Mouse (Mus musculus) embryo, embryonic 10.5 days (tissue): Measurements from ENCODE around the gene Ms4a4c.
"Not testable (repeated sequence)": the region's sequence is repeated elsewhere in the genome, so short reads cannot be mapped to it uniquely, and the experiment has no call there.

ENCODE experiments used
- DNase-seq: peaks from one replicate; pipeline ENCODE4 v3.0.0-alpha.2; 2015; ENCODE audit warnings: low spot score

Gene Ms4a4c

DNA sequence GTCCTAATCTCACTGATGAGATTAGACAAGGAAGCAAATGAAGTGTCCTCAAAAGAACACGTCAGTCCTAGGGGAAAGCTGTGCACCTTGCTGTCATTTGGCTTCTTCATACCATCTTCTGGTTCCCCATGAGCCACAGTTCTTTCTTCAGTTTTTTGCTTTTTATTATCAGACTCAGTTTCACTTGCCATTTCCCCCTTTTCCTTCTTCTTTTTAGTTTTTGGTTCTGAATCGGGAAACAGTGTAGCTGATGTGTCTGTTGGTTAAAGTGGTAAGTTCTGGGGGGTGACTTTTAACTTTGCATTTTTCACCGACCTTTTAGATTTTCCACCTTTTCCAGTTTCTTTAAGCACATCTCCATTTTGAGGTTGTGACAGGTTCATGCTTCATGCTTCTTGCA lies at the start of gene Ms4a4c:
Gene Ms4a4c, plus strand, starts transcription at position 244 of the 400 bp plus-strand sequence.
- no peak for DNase-seq

DNA sequence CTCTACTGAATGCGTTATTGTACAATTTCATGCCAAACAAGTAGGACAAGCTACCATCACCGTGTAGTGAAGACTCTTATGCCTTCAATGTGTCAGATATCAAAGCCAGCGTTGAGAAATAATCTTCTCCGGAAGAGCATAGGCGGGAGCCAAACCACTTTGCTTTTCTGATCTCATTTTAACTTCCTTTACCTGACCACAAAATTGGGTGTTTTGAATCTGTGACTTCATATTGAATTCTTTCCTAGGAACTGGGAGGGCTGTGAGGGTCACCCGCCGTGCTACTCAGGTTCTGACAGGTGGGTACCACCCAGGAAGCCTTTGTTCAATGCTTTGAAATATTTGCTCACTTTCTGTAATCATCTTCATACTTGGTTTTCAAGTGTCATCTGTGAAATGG lies 48.8 kb upstream of the Ms4a4c start:
- no peak for DNase-seq

DNA sequence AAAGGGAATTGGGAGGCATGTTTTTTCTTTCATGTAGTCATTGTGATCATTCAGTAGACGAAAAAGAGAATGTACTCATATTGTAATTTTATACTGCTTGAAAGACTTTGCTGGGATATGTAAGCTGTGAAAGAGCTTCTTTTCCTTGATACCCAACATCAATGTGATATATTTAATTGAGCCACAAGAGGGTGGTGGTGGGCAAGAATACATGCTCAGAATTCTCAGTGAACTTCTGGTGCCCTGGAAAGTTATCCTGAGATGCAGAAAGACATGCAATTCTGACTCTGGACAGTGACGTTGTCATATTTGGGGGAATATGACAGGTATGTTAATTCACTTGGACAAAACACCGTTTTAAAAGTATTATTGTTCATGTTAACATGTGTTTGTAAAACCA lies 44.5 kb upstream of the Ms4a4c start:
- DNase-seq: peak; percentile 12

DNA sequence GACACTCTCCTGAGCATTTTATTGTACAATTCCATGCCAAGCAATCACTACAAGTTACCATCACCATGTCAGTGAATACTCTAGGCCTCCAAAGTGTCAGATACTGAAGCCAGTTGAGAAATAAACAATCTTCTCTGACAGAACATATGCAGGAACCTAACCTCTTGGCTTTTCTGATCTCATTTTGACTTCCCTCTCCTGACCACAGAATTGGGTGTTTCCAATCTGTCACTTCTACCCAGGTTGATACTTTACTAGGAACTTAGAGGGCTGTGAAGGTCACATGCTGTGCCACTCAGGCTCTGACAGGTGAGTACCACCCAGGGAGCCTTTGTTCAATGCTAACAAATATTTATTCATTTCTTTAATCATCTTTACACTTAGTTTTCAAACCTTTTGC lies 42.6 kb upstream of the Ms4a4c start:
- no peak for DNase-seq

DNA sequence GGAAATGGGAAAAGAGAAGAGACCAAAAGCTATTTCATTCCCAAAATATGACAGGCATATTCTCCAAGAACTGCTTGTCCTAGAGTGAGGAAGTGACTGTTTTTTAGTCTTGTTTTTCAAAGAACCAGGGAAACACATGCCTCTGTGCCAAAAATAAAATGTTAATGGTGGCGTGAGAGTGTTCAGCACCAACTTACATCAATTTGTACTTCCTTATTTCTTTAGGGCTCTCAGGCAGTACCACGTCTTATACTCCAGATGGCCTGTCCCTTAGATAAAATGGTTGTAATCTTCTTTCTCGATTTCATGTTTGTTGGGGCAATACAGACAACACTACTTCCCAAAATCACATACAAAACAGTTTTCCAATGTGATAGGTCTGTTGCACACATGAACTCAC lies 36.3 kb upstream of the Ms4a4c start:
- no peak for DNase-seq

DNA sequence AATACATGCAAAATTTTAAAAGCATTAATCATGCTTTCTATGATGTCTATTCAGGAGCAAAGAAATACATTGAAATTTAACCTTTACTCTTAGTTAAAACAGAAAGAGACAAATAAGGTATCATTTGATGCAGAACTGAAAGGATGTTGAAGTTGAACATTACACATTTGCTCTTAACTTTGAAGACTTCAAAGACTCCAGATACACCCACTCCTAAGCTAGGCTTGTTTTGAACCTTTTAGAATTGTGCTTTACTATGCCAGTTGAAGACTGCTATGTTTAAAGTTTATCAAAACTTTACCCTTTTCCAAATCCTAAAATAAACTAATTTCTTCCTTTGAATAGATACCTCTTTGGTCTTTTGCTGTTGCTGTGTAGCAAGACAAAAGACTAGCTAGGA lies 33.4 kb upstream of the Ms4a4c start:
- no peak for DNase-seq

DNA sequence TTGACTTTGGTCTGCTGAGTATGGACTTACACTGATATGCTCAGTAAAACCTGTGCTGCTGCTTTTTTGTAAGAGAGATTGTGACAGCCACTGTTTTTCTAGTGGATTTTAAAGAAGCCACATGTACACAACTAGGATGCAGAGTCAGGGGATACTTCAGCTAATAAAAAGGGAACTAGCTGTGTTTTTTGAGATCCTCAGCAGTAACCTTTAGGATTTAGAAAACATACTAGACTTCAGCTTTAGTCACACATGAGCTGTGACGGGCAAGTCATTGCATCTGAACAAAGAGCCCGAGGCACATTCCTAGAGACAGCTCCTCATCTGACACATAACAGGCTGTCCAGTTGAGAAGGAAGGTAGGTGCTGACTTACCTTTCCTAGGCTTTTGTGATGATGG lies 29.3 kb upstream of the Ms4a4c start, which contains the start of gene Ms4a4a:
Gene Ms4a4a, plus strand, starts transcription at position 251 of the 400 bp plus-strand sequence.
- peak; percentile 2 for DNase-seq

DNA sequence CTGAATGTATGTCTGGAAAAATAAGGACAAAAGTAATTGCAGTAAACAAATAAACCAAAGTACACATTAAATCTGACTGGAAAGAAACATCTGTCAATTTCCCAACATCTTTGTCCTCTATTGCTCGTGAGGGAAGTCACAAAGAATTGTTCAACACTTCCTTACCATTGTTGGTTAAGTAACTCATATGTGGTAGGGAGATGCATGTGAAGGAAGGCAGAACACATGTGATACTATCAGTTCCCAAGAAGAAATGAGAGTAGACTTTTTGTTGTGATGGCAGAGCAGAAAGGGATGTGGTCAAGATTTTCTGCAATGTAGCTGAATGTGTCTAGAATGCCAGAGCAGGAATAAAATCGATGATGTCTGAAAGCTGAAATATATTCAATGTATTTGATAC lies 28.2 kb upstream of the Ms4a4c start:
- DNase-seq: no peak

DNA sequence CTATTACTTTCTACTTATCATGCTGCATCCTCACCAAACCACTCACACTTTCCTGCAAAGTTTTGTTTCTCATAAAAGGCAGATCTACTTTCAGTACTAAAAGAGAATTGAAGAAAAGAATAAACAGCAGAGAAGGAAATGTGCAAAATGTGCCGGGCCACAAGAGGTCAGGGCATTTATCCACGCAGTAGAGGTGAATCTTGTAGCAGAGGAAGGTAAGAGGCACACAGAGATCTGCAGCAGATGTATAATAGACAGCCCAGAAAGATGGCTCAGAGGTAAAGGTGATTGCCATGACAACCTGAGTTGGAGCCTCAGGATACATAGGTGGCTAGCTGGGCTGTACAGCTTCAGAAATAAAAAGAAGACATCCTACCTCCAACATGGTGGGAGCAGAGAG lies 17.5 kb upstream of the Ms4a4c start:
- no peak for DNase-seq

DNA sequence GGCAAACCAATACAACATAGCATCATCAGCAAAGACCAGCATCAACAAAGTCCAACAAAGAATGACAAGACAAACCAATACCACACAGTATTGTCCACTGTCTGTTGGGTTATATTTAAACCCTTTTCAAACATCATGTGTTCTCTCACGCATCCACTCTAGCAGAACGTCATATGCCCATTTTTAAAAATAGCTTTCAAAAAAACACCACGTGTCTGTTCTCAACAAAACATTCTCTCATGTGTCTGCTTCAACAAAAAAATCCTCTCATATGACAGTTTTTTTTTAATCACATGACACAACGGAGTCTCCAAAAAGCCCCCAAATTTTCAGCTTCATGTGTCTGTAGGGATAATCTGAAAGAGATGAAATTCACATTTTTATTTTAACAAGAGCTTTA lies 16.9 kb upstream of the Ms4a4c start:
- no peak for DNase-seq

DNA sequence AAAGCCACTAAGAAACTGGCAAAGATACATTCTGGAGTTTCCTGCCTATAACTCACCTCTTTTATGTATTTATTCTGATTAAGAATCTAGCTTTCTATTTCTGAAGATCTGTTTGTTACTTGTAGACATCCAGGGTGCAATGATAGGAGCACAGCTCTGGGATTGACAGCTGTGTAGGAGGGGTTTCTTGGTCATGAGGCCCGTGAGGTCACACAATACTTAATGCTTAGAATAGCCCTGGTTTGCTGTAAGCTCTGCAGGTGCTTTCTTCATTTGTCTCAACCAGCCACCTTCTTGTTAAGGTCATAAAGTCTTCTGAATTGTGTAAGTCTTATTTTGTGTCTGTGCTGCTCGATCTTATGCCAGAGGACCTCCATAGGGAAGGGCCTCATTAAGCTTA lies 15.6 kb upstream of the Ms4a4c start:
- DNase-seq: no peak

DNA sequence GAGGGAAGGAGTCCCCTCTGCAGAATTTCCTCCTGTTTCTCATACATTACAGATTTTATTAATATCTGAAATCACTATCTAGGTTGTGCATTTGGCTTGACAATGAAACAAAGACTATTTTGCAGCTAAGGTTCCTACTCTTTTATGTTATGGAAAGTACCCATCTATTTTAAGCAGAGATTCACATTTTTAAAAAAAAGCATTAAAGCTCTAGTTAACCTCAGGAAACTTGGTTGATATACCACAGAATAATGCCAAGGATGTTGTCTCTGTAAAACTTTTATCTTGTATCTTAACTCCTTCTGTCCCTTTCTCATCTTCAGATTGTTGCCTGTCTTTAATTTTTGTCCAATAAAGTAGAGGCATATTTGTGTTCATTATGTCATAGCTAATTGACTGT lies 8.8 kb upstream of the Ms4a4c start:
- no peak for DNase-seq

DNA sequence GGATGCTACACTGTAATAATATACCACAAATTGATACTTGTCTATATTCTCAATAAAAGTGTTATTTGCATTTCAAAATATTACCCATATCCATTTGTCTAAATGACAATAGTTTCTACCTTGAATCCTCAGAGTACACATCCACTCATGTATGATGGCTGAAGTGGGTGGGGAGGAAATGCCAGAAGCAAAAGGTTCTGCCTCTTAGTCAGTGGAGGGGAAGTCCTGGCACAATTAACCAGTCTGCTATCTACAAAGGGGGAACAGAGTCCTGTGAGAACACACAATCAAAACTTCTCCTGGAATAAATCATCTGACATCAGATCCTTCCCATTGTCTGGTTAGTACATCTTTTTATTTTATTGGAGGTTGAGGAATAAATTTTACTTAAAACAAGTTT lies 2.9 kb downstream of the Ms4a4c start:
- no peak for DNase-seq

DNA sequence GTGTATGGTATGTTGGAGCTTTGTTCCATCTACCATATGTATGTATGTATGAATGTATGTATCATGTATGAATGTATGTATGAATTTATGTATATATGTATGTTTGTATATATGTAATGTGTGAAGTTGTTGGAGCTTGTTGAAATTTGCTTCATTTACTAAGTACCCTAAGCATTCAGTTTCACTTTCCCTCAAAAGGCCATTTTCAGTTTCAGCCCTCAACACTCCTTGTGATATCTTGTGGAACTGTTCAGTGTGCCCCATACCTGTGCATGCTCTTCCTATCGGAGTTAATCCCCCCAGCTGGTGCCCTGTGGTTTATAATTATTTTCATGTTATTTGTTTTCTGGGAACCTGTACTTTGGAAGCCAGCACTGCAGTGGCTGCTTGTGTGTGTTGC lies 4.0 kb downstream of the Ms4a4c start:
- no peak for DNase-seq

DNA sequence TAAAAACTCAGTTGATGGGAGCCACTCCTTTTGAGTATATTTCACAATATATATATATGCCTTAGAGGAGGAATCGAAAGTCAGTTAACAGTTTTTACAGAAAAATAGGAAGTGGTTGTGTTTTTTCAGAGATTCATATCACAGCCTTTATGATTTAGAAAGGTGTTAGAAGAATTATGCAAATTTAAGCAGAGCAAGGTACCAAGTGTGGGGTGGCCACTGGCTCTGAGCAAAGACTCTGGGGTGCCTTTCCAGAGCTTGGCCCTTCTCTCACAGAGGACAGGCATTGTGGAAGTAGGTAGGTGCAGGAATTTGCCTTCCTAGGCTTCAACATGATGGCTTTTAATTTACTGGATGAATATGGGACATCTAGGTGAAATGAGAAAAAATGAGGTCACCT lies 7.1 kb downstream of the Ms4a4c start:
- DNase-seq: no peak

DNA sequence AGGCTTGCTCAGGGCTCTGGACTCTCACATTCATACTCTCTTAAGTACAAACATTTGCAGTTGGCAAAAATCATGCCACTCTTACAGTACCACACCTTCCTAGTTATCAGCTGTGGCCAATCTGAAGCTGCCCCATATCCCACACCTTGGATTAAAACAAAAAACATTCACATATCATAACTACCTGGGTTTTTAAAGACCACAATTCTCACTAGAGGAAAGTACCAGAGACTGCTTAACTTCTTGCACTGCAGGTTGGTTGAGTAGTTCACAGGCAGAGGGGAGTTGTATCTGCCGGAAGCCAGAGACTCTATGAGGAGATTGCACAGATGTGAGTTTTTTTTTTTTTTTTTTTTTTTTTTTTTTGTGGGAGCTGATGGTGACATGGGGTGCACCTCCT lies 9.5 kb downstream of the Ms4a4c start:
- no peak for DNase-seq

DNA sequence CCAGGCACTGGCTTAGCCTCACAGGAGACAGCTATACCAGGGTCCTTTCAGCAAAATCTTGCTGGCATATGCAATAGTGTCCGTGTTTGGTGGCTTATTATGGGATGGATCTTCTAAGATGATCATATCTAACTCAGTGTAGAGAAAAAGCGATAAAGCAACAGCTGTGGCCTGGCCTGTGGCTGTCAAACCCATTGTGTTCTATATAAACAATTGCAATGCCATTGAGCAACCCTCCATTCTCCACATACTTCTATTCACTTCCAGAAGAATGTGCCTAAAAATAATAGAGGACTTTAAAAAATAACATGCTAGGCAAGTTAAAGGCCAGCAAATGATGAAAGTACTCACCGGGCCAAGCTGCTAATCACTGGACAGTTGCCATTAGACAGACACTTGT lies 11.0 kb downstream of the Ms4a4c start:
- DNase-seq: no peak

DNA sequence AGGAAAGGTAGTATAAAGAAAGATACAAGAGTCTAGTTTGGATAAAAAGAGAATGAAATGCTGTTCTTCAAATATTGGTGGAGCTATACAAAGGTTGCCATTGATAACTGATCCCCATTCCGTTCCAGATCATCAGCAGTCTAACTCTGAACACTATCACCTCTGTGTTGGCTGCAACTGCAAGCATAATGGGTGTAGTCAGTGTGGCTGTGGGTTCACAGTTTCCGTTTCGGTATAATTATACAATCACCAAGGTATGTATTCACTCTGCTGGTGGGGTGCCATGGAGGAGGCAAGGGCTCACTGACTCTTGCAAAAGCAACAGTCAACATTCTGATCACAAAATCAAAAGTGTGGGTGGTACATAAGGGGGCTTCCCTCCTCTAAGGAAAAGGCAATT lies 14.3 kb downstream of the Ms4a4c start:
- not testable (repeated sequence) for DNase-seq

DNA sequence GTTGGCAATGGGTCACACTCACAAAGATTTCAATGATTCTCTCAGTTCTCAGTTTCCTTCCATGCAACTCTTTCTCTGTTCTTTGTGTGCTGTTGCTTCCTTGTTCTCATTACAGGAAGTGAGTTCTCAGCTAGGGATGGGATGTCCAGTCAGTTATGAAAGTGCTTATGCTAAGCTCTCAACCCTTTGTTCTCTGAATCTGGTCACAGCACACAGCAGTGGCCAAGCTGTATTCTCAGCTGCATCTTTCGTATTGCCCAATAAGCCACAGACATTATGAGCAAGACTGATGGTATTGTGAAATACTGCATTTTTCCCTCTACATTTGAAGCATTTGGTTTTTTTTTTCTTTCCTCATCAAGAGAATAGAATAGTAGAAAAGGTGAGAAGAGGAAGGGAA lies 26.6 kb downstream of the Ms4a4c start:
- not testable (repeated sequence) for DNase-seq

DNA sequence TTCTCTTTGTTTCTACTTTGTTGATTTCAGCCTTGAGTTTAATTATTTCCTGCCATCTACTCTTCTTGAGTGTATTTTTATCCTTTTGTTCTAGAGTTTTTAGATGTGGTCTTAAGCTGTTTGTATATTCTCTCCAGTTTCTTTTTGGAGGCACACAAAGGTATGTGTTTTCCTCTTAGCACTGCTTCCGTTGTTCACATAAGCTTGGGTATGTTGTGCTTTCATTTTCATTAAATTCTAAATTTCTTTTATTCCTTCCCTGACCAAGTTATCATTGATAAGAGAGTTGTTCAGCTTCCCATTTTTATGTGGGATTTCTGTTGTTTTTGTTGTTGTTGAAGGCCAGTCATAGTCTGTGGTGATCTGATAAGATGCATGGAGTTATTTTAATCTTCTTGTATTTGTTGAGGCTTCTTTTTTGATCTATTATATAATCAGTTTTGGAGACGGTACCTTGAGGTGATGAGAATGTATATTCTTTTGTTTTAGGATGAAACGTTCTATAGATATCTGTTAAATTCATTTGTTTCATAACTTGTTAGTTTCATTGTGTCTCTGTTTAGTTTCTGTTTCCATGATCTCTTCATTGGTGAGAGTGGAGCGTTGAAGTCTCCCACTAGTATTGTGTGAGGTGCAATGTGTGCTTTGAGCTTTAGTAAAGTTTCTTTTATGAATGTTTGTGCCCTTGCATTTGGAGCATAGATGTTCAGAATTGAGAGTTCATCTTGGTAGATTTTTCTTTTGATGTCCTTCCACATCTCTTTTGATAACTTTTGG lies 30.7 kb downstream of the Ms4a4c start:
- DNase-seq: no peak

DNA sequence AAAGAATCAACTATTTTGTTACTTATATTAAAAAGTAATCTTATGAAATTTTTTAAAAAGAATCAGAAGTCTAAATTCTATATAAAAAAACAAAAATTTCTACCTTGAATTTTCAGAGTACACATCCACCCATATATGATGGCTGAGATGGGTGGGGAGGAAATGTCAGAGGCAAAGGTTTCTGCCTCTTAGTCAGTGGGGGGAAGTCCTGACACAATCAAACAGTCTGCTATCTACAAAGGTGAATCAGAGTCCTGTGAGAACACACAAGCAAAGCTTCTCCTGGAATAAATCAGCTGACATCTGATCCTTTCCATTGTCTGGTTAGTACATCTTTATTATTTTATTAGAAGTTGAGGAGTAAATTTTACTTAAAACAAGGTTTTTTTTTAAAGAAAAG lies 38.8 kb downstream of the Ms4a4c start, which contains the start of gene Ms4a4b:
Gene Ms4a4b, plus strand, starts transcription at position 216 of the 400 bp plus-strand sequence.
- DNase-seq: no peak

DNA sequence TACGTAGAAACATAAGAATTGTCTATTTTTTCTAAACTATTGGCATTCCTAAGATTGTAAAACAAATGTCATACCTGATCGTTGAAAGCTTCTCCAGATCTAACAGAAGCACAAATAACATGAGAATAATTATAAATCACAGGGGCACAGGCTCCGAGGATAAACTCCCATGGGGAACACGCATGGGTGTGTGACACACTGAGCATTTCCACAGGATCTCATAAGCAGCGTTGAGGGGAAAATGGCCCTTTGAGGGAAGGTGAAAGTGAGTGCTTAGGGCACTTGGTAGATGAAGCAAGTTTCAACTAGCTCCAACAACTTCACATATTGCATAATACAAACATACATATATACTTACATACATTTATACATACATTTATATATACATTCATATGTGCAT lies 39.4 kb downstream of the Ms4a4c start:
- DNase-seq: no peak

DNA sequence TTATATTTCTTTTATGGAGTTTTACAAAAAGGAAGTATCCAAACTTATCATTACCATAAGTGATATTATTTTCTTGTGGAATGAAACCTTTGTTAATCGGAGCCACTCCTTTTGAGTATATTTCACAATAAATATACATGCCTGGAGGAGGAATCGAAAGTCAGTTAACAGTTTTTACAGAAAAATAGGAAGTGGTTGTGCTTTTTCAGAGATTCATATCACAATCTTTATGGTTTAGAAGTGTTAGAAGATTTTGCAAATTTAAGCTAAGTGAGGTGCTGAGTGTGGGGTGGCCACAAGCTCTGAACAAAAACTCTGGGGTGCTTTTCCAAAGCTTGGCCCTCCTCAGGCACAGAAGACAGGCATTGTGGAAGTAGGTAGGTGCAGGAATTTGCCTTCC lies 42.7 kb downstream of the Ms4a4c start:
- DNase-seq: no peak

DNA sequence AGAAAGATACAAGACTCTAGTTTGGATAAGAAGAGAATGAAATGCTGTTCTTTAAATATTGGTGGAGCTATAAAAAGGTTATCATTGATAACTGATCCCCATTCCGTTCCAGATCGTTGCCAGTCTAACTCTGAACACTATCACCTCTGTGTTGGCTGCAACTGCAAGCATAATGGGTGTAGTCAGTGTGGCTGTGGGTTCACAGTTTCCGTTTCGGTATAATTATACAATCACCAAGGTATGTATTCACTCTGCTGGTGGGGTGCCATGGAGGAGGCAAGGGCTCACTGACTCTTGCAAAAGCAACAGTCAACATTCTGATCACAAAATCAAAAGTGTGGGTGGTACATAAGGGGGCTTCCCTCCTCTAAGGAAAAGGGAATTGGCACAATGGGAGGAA lies 54.5 kb downstream of the Ms4a4c start:
- not testable (repeated sequence) for DNase-seq
